Mouse (Mus musculus) heart, embryonic 12.5 days (tissue): ENCODE measurements around the gene Fbxo48. TPM values are rescaled to one million over a fixed set of nuclear protein-coding genes. Genes with fewer than 3 reads are reported as not detected.

Experiments used
- ATAC-seq: fragments of 200-750 bp; cut with Nextera tagmentation; 2 replicates; pipeline ENCODE4 v1.8.0; 2017; ENCODE audit warnings: moderate TSS enrichment, moderate library complexity; ENCODE audit not compliant: insufficient number of reproducible peaks, low FRiP score
- H3K27ac ChIP-seq: fragments of 300-500 bp; sonication (generic); 2 replicates; pipeline ENCODE4 v1.5.1; 2016; ENCODE audit warnings: mild to moderate bottlenecking, moderate library complexity; ENCODE audit not compliant: poor library complexity, severe bottlenecking
- H3K27me3 ChIP-seq: fragments of 300-500 bp; sonication (generic); replicated peaks from 2 replicates; pipeline ENCODE4 v1.6.1; 2016; ENCODE audit warnings: mild to moderate bottlenecking, moderate library complexity
- H3K36me3 ChIP-seq: fragments of 300-500 bp; sonication (generic); 2 replicates; pipeline ENCODE4 v1.6.1; 2016; ENCODE audit warnings: mild to moderate bottlenecking, moderate library complexity
- H3K4me1 ChIP-seq: fragments of 300-500 bp; sonication (generic); replicated peaks from 2 replicates; pipeline ENCODE4 v1.6.1; 2016; ENCODE audit warnings: mild to moderate bottlenecking
- H3K4me2 ChIP-seq: fragments of 300-500 bp; sonication (generic); 2 replicates; pipeline ENCODE4 v1.6.1; 2016; ENCODE audit warnings: mild to moderate bottlenecking, moderate library complexity
- H3K4me3 ChIP-seq: fragments of 300-500 bp; sonication (generic); 2 replicates; pipeline ENCODE4 v1.5.1; 2016; ENCODE audit warnings: mild to moderate bottlenecking
- H3K9ac ChIP-seq: fragments of 300-500 bp; sonication (generic); 2 replicates; pipeline ENCODE4 v1.6.1; 2016; ENCODE audit warnings: mild to moderate bottlenecking, moderate library complexity
- H3K9me3 ChIP-seq: fragments of 300-500 bp; sonication (generic); replicated peaks from 2 replicates; pipeline ENCODE4 v1.6.1; 2016; ENCODE audit warnings: mild to moderate bottlenecking, moderate library complexity
- WGBS: fragments of 180-500 bp; shearing (Covaris S2); methylation state at CpG from one replicate; pipeline ENCODE4 v1.1.7; 2016; 5-methylcytosine and 5-hydroxymethylcytosine counted together
- polyA plus RNA-seq: library from polyadenylated mRNA; unstranded; fragments of >200 nt; fragmentation: Nextera tagmentation; extraction: Ambion mirVana; gene quantifications from 2 replicates; pipeline ENCODE4 v1.2.1, GENCODE M21; 2016

Fbxo48 gene
- 1.1 and 1.3 TPM in 2 replicates for polyA plus RNA-seq

DNA sequence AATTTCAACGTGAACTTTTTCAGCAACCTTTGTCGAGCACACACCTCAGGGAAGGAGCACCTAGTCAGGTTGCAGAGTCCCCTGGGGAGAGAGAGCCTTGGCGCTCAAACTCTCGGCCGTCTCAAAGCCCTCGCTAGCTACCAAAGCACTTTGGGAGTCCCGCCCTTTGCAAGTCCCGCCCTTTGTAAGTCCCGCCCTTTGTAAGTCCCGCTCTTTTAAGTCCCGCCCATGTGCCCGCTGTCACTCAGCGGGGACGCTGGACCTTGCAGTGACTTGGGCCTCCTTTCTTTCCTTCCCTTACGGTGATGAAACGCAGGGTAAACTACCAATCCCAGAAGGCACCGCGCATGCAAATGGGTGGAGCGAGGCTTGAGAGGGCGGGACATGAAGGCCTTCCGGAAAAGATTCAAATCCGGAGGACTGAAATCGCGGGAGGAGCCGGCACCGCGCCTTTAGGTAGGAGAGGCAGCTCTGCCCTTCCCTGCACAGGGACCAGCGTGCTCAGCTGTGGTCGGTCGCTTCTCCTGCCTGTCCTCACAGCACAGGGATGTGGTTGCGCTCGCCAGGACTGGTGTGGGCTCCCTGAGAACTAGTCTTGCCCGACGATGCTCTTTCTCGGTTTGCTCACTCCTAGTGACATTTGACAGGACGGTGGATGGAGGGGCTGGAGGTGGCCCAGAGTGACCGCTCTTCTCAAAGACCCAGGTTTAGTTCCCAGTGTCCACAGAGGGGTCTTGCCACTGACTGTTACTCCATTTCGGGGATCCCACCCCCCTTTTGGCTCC lies at the start of gene Fbxo48:
Gene Fbxo48 (plus strand): TSS at position 400 of the 785 bp plus-strand sequence.
- Histone ChIP-seq H3K9ac (peak within 1 kb of the TSS; percentile 86), H3K4me1 (peaks cover 13% of the 10 kb centered on the region), H3K9me3 (no peaks in the 10 kb centered on the region), H3K4me2 (peak within 1 kb of the TSS; percentile 96), H3K36me3 (no peaks in the 10 kb centered on the region), H3K27ac (peak within 1 kb of the TSS; percentile 54), H3K27me3 (no peaks in the 10 kb centered on the region), H3K4me3 (peak within 1 kb of the TSS; percentile 74)
- WGBS = under 1% methylated on average over 38 of the region's 38 CpGs
- ATAC-seq = peak; percentile 100

- H3K36me3 ChIP-seq = no peaks in the 10 kb centered on the region
- peaks cover 16% of the 10 kb centered on the region for H3K4me1 ChIP-seq
- no peak overlapping the region for H3K9ac ChIP-seq
- H3K9me3 ChIP-seq = no peaks in the 10 kb centered on the region
- 70% methylated on average over 8 of the region's 8 CpGs for WGBS
- no peaks in the 10 kb centered on the region for H3K27me3 ChIP-seq
- H3K4me2 ChIP-seq = no peak overlapping the region
- no peak overlapping the region for H3K4me3 ChIP-seq
- no peak for ATAC-seq
- H3K27ac ChIP-seq = no peak overlapping the region
Observed at GRCm38 (mm10) chr11:16904302-16905011, 46.7 kb upstream of the Fbxo48 start.

GRCm38 (mm10) chr11:16905012-16905332 lies 46.2 kb upstream of the Fbxo48 start:
- no peaks in the 10 kb centered on the region for H3K9me3 ChIP-seq
- peaks cover 16% of the 10 kb centered on the region for H3K4me1 ChIP-seq
- no peak overlapping the region for H3K4me2 ChIP-seq
- no peak overlapping the region for H3K27ac ChIP-seq
- H3K4me3 ChIP-seq = no peak overlapping the region
- no peak overlapping the region for H3K9ac ChIP-seq
- 47% methylated on average over 3 of the region's 3 CpGs for WGBS
- ATAC-seq = no peak
- no peaks in the 10 kb centered on the region for H3K36me3 ChIP-seq
- no peaks in the 10 kb centered on the region for H3K27me3 ChIP-seq

- 86% methylated on average over 2 of the region's 2 CpGs for WGBS
- Histone ChIP-seq H3K36me3 (no peaks in the 10 kb centered on the region), H3K4me1 (peaks cover 16% of the 10 kb centered on the region), H3K27ac (no peak overlapping the region), H3K4me3 (no peak overlapping the region), H3K9me3 (no peaks in the 10 kb centered on the region), H3K4me2 (no peak overlapping the region), H3K27me3 (no peaks in the 10 kb centered on the region), H3K9ac (no peak overlapping the region)
- no peak for ATAC-seq
Observed at GRCm38 (mm10) chr11:16906530-16906929, 44.6 kb upstream of the Fbxo48 start.

DNA sequence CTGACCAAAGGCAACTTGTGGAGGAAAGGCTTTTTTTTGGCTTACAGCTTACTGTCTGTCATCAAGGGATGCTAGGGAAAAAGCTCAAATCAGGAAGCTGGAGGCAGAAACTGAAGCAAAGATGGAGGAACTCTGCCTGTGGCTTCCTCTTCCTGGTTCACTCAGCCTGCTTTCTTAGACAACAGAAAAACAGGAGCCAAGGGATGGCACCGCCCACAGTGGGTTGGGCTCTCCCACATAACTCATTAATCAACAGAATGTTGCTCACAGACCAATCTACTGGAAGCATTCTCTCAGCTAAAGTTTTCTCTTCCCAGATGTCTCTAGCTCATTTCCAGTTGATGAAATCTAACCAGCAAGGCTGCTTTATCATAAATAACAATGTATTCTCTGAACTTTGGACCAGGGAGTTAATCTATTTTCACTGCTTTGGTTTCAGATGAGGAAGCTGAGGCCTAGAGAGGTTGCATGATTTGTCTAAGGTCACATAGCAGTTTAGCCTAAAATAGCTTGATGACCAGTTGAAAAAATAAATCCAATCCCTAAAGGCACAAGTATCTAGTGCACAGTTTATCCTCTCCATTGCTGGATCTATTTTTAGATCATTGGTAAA lies 43.6 kb upstream of the Fbxo48 start:
- Histone ChIP-seq H3K4me1 (peaks cover 16% of the 10 kb centered on the region), H3K9ac (no peak overlapping the region), H3K4me3 (no peak overlapping the region), H3K4me2 (no peak overlapping the region), H3K36me3 (no peaks in the 10 kb centered on the region), H3K27me3 (no peaks in the 10 kb centered on the region), H3K27ac (no peak overlapping the region), H3K9me3 (no peaks in the 10 kb centered on the region)
- no peak for ATAC-seq
- 92% methylated on average over 1 of the region's 1 CpGs for WGBS

DNA sequence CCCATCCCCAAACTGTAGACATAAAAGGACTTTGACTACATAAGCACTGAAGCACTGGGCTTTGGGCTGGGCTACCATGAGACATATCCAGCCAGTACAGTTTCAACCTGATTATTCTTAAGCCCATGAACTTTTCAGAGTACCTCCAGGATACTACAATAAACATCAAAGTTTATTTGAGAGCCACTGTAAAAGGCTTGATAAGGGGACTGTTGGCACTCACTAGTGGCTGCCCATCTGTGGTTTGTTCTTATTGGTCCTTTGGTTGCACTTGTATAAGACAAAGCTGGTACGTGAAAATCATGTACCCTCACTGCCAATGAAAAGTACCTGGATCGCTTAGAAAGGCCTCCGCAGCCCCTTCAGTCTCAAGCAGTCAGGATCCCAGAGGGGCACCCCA lies 36.4 kb upstream of the Fbxo48 start:
- no peak overlapping the region for H3K9ac ChIP-seq
- H3K4me3 ChIP-seq = no peak overlapping the region
- no peak overlapping the region for H3K4me2 ChIP-seq
- 80% methylated on average over 3 of the region's 3 CpGs for WGBS
- H3K27ac ChIP-seq = no peak overlapping the region
- no peak for ATAC-seq
- H3K27me3 ChIP-seq = no peaks in the 10 kb centered on the region
- H3K9me3 ChIP-seq = no peaks in the 10 kb centered on the region
- no peaks in the 10 kb centered on the region for H3K4me1 ChIP-seq
- H3K36me3 ChIP-seq = no peaks in the 10 kb centered on the region

DNA sequence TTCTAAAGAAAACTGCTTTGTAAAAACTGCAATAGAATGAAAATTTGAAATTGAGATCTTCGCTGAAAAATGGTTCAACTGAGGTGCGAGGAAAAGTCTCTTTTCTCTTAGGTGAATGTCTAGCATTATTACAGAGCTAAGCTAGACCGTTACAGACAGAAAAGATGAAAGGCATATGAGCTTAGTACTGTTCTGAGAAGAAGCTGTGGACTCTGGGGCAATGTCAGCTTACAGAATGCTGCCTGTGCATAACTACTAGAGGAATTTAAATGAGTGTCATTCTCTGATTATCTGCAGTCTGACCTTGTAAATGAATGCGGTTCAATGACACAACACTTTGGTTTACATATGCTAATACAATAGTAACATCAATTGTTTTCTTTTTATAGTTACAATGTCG lies 35.3 kb upstream of the Fbxo48 start:
- no peaks in the 10 kb centered on the region for H3K27me3 ChIP-seq
- WGBS = 72% methylated on average over 5 of the region's 5 CpGs
- no peak overlapping the region for H3K4me2 ChIP-seq
- no peak overlapping the region for H3K9ac ChIP-seq
- no peak for ATAC-seq
- H3K4me1 ChIP-seq = no peaks in the 10 kb centered on the region
- H3K9me3 ChIP-seq = no peaks in the 10 kb centered on the region
- no peak overlapping the region for H3K27ac ChIP-seq
- no peak overlapping the region for H3K4me3 ChIP-seq
- H3K36me3 ChIP-seq = no peaks in the 10 kb centered on the region

- no peak overlapping the region for H3K4me2 ChIP-seq
- 94% methylated on average over 2 of the region's 2 CpGs for WGBS
- H3K9me3 ChIP-seq = no peaks in the 10 kb centered on the region
- no peak overlapping the region for H3K27ac ChIP-seq
- no peak overlapping the region for H3K9ac ChIP-seq
- H3K36me3 ChIP-seq = no peaks in the 10 kb centered on the region
- no peak for ATAC-seq
- H3K4me1 ChIP-seq = no peaks in the 10 kb centered on the region
- no peak overlapping the region for H3K4me3 ChIP-seq
- H3K27me3 ChIP-seq = no peaks in the 10 kb centered on the region
Observed at GRCm38 (mm10) chr11:16917512-16917911, 33.7 kb upstream of the Fbxo48 start.

DNA sequence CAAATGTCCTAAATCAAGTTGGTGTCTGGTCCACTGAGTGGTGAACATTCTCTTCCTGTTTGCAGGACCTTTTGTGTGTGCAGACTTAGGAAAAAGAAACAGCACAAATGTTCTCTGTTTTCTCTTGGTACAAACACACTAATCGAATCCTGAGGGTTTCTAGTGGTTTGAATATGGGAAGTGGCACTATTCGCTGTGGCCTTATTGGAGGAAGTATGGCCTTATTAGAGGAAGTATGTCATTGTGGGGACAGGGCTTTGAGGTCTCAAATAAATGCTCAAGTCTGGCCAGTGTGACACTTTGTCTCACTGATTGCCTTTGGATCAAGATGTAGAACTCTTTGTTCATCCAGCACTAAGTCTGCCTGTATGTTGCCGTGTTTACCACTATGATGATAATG lies 19.0 kb upstream of the Fbxo48 start:
- no peak overlapping the region for H3K9ac ChIP-seq
- no peaks in the 10 kb centered on the region for H3K4me1 ChIP-seq
- no peak overlapping the region for H3K4me3 ChIP-seq
- no peaks in the 10 kb centered on the region for H3K27me3 ChIP-seq
- H3K4me2 ChIP-seq = no peak overlapping the region
- H3K36me3 ChIP-seq = no peaks in the 10 kb centered on the region
- H3K9me3 ChIP-seq = no peaks in the 10 kb centered on the region; the same call in 1 of the 2 replicates
- H3K27ac ChIP-seq = no peak overlapping the region
- no peak for ATAC-seq
- WGBS = 83% methylated on average over 3 of the region's 3 CpGs

DNA sequence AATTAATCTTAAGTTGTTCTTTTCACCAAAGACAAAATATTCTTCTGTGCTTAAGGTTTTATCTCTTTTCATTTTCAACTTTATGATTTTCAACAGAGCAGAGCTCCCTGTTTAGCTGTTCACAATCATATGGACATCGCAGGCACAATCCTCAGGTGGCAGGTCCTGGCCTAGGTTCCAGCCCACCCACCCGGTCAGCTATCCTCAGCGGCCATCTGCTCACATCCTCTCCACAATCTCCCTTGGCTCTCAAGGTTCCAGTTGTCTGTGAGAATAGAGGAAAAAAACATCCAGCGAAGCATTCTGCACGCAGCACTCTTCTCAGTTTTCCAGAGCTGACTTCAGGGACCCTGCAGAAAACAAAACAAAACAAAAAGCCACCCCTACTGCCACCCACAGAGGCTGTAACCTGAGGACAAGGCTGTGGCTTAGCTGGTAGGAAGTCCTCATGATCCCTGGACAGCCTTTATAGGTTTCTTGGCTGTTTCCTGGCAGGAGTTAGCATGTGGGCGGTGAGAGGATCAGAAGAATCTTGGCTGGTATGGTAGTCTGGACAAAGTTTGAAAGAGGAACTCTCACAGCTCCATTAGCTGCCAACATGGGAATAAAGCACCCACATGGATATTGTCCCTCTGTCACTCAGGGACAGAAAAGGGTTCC lies 15.5 kb upstream of the Fbxo48 start:
- WGBS = 65% methylated on average over 6 of the region's 6 CpGs
- Histone ChIP-seq H3K4me2 (no peak overlapping the region), H3K4me1 (no peaks in the 10 kb centered on the region), H3K4me3 (no peak overlapping the region), H3K27me3 (no peaks in the 10 kb centered on the region), H3K9me3 (no peaks in the 10 kb centered on the region; the same call in 1 of the 2 replicates), H3K9ac (no peak overlapping the region), H3K27ac (no peak overlapping the region), H3K36me3 (0 out of 2 replicates have a peak, but pooled peaks cover 4% of the 10 kb centered on the region)
- no peak for ATAC-seq
